Mouse (Mus musculus) cerebral cortex, adult 2 months (tissue): ENCODE data around the gene Cdk15.

ENCODE experiments used
- WGBS: fragments of 180-500 bp; shearing (Covaris S2); methylation state at CpG from one replicate; pipeline ENCODE4 v1.1.7; 2018; 5-methylcytosine and 5-hydroxymethylcytosine counted together

The Cdk15 gene

DNA sequence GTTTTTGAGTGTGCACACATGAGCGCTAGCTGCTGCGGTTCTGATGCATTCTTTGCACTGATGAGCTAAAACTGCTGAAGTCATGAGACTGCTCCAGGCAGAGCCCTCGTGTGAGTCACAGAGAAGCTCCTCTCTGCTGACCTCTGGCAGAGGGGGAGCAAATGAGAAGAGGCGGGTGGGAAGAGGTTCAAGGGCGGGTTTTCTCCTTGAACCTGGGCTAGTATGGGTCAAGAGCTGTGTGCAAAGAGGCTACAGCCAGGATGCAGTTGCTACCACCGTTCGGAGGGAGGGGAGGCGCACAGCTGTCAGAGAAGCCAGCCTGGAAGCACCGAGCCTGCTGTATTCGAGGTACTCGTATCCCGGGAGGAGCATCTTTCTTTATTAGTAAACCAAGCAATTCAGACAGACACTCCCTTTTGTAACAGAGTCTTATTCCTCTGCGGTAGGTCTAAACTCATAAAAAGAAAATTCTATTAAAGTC, at the start of gene Cdk15:
Gene Cdk15 (plus strand): TSS at position 156 of the 481 bp plus-strand sequence.
- 38% methylated on average over 13 of the region's 13 CpGs for WGBS

GRCm38 (mm10) chr1:59208331-59208730, 48.4 kb upstream of the Cdk15 start:
- WGBS, result 86% methylated on average over 1 of the region's 1 CpGs

GRCm38 (mm10) chr1:59211651-59212050, 45.1 kb upstream of the Cdk15 start:
- WGBS, result 93% methylated on average over 4 of the region's 4 CpGs

DNA sequence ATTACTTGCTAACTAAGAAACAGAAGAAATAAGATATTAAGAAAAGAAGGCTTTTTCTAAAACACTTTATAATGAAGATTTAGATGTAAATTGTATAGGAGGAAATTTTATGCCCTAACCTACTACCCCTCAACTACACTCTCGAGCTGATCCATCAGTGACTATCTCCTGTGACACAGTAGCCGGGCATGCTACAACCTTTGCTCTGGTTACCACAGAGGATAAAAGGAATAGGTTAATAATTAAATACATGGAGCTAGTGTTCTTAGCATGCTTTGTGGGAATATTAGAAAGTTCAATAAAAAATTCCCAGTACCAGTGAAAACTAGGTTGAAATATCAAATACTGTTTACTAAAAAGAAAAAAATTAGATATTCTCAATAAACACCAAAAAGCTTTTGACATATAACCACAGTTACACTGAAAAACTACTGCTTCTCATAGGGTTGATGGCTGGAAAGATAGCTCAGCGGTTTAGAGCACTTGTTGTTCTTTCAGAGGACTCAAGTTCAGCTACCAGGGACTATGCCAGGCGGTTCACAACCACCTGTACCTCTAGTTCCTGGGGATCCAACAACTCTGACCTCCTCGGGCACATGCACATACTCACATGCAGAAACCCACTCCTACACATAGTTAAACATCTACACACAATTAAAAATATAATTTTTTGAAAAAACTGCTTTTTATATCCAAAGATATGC, 44.5 kb upstream of the Cdk15 start:
- WGBS, result 97% methylated on average over 5 of the region's 5 CpGs

GRCm38 (mm10) chr1:59212951-59213350, 43.8 kb upstream of the Cdk15 start:
- WGBS, result no CpG with 5 or more reads among the region's 1 CpGs

GRCm38 (mm10) chr1:59215446-59215845, 41.3 kb upstream of the Cdk15 start:
- WGBS, result 84% methylated on average over 11 of the region's 11 CpGs

DNA sequence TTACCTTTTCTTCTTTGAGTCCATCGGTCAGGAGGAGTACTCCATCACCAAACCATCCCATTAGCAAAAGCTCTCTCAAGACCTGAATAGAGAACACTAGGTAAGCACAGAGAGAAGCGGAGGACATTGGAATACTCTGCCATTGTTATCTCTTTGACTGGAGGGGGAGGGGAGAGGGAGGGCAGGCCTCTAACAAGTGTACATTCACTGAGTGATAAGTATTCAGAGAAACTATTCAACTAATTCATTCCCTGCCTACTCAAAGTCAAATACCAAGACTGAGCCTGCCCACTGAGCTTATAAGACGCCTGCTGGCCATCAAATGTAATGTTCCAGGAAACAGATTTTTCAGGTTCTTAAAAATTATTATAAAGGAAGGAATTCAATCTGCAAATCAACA, 36.3 kb upstream of the Cdk15 start:
- 83% methylated on average over 3 of the region's 3 CpGs for whole genome bisulfite sequencing

DNA sequence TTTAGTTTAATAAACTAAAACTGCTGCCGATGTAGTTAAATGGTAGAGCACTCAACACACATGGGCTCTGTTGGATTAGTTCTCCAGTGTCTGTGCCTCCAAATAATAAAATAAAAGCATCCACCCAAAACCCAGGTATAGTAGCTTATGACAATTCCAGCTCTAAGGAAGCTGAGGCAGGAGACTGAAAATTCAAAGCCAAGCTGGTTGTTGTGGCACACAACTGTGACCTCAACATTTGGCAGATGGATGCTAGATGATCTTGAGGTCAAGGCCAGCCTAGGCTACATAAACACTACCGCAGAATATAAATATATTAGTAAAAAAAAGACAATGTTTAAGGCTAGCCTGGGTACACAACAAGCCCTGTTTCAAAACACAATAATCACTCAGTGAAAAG, 35.1 kb upstream of the Cdk15 start:
- 90% methylated on average over 2 of the region's 2 CpGs for WGBS

DNA sequence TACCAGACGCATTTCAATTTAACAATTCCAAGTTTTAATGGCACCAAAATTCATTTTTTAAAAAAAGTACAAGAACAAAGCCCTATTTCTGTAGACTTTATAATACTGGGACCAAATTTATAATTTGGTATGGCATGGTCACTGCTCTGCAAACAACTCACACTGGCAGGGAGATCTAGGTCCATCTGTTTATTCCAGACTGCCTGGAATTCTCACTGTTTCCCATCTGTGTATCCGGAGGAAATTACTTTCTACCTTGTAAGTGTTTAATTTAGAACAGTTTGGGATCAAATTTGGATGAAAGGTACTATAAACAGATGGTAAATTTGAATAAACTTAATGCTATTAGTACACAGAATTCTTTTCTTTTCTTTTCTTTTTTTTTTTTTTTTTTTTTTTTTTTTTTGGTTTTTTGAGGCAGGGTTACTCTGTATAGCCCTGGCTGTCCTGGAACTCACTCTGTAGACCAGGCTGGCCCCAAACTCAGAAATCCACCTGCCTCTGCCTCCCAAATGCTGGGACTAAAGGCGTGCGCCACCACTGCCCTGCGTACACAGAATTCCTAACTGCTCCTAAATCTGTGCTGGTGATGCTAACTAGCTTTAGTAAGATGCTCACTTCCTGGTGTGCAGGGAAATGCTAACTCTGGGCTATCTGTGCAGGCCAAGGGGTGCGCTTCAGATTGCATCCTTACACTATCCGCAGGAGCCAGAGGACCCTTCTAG, 34.4 kb upstream of the Cdk15 start:
- WGBS, result 86% methylated on average over 7 of the region's 7 CpGs

DNA sequence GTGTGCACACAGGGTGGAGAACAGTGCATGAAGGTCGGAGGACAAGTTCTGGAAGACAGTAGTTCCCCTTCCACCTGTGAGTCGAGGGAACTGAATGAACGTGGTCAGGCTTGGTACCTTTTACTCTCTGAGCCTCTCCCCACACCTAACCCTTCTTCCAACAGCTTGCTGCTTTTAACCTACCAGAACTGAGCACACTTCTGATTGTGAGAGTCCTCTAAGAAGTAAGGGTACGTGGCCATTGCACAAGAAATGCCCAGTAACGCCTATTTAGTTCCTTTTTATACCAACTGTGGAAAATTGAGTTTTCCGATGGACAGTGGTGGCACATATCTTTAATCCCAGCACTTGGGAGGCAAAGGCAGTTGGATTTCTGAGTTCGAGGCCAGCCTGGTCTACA, 28.2 kb upstream of the Cdk15 start:
- 95% methylated on average over 7 of the region's 7 CpGs for WGBS

- 42% methylated on average over 4 of the region's 4 CpGs for WGBS
Measured at GRCm38 (mm10) chr1:59229187-59229586, 27.5 kb upstream of the Cdk15 start.

- 0% methylated on average over 58 of the region's 58 CpGs for WGBS
Measured at GRCm38 (mm10) chr1:59236856-59237441, 19.8 kb upstream of the Cdk15 start, which contains the start of gene Als2. Als2 (minus strand) TSS chr1:59237231.

- WGBS, result under 1% methylated on average over 19 of the region's 19 CpGs
Measured at GRCm38 (mm10) chr1:59237614-59238211, 19.0 kb upstream of the Cdk15 start.

GRCm38 (mm10) chr1:59243770-59244169, 12.9 kb upstream of the Cdk15 start:
- WGBS, result 61% methylated on average over 2 of the region's 2 CpGs

DNA sequence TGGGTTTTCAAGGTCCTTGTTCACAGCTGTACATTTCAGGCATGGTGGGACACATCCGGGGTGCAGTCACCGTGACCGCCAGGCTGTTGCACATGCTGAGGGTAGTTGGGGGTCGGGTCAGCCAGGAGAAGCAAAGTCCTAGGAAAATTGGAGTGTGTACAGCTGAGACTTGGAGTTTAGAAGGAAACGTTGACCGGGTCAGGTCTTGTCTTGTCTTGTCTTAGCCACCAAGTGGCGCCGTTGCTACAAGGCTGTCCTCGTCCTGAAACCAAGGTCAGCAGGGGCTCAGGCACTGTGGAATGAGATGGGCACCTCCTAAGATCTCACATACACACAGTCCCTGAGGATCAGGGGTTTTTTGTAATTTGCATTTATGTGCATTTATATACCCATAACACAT, 9.1 kb upstream of the Cdk15 start:
- WGBS, result 7% methylated on average over 9 of the region's 9 CpGs

GRCm38 (mm10) chr1:59252762-59253161, 3.9 kb upstream of the Cdk15 start:
- WGBS, result 10% methylated on average over 7 of the region's 7 CpGs

DNA sequence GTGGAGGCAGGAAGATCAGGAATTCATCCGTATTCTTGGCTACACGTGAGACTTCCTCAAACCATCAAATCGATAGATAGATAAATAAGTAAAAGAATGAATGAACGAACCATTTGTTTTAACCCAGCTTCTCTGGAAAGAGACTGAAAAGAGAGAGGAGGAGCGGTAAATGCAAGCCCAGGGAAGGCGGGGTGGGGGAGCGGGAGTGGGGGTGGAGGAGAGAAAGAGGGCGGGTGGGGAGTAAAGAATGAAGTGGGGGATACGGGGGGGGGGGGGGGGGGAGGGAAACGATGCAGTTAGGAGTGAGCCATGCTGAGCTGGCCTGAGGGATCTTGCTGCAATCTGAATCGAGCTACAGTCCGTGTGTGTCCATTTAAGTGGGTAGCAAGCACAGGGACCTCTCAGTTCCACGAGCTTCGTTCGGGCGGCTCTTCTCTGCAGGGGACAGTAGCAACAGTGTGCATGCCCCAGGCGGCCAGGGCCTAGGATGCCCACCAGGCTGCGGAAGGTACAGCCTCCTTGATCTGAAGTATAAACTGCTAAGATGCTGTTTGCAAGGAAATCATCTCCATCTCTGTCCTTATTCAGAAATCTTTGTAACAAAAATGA, 3.3 kb upstream of the Cdk15 start:
- WGBS, result 5% methylated on average over 17 of the region's 18 CpGs

GRCm38 (mm10) chr1:59257736-59258135, 1.0 kb downstream of the Cdk15 start:
- WGBS, result 60% methylated on average over 3 of the region's 3 CpGs

DNA sequence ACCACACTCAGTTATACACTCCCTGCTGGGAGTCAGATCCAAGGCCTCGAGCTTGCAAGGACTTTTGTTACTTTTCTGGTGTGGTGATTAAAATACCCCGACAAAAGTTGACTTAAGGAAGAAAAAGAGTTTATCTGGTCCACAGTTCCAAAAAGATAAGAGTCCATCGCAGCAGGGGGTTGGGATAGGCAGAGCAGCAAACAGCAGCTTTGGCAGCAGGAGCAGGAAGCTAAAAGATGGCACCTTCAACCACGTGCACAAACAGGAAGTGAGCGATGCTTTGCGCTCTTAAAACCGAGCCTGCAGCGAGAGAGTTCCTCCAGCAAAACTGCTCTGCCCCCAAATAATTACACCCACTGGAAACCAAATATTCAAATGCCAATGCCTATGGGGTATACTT, 12.2 kb downstream of the Cdk15 start:
- 71% methylated on average over 8 of the region's 8 CpGs for WGBS

GRCm38 (mm10) chr1:59269466-59269865, 12.8 kb downstream of the Cdk15 start:
- 94% methylated on average over 6 of the region's 6 CpGs for WGBS

DNA sequence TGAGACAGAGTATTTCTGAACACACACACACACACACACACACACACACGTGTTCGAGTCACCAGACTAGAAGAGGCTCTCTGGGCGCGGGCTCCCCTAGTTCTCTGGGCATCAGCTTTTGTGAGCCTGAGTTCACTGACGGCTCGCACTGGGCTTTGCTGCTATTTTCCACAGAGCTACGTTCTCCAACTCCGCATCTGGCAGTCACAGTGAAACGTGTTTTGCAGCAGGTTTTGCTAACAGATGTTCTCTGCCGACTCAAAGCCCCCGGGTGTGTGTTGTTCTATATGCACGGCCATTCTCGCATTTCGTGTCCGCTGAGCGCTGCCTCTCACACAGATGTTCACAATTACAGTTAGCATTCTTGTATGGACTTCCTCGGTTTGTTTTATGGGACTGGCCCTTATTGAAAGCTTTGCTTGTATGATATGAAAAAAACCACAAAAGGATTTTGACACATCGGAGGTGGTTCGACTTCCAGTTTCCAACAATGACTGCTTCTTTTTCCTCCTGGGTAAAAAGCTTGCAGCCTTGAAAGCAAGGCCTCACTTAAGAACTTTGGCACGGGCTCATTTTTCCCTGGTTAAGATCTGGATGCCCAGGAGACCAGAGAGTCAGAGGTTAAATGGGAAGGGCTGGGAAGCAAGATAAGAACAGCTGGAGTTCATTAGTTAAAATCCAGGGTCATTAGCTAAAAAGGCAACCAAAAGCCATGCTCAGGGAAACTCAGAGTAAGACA, 13.4 kb downstream of the Cdk15 start:
- 48% methylated on average over 20 of the region's 20 CpGs for WGBS
